ENCODE assay signal across 22 mouse cellular contexts in genomic region chr5:53314404-53315167, GRCm38 (mm10). TPM values are rescaled to one million over a fixed set of nuclear protein-coding genes. Genes with fewer than 3 reads are reported as not detected.
A peak's percentile ranks its signal among the peaks of the same experiment; 100 is the strongest.
DNase-seq lines count a peak whose midpoint lies in the region; ATAC-seq lines count a peak whose summit lies in the region.
"Had no signal": no experiment of that assay in that cellular context is flagged by ENCODE, and none has a peak within 500 bp of the region (broad histone marks: within the 10 kb centered on the region; RNA-seq: fewer than 3 reads in every experiment).

No protein-coding gene starts in this region.

- H3K27ac ChIP-seq in heart, embryonic 10.5 days = no peak overlapping the region
- H3K27ac ChIP-seq in hindbrain, embryonic 14.5 days = no peak overlapping the region
- H3K27ac ChIP-seq: embryonic facial prominence, embryonic 13.5 days; heart, embryonic 13.5 days; hindbrain, embryonic 12.5 days; limb, embryonic 13.5 days; liver, embryonic 15.5 days; macrophage; midbrain, embryonic 15.5 days; neural tube, embryonic 13.5 days had no signal

- ATAC-seq in hindbrain, embryonic 14.5 days (ENCODE audit: low FRiP score) = no peak
- ATAC-seq: forebrain, postnatal 0 days; midbrain, embryonic 15.5 days had no signal

- intact Hi-C loops in heart, postnatal 36 days (cut with DNase I) = no loop called here

- no peaks in the 10 kb centered on the region; the same call in 1 of the 2 replicates for H3K4me1 ChIP-seq in heart, embryonic 10.5 days
- no peaks in the 10 kb centered on the region for H3K4me1 ChIP-seq in hindbrain, embryonic 14.5 days (replicated peaks; ENCODE audit: control insufficient read depth, insufficient read depth, low read length)
- H3K4me1 ChIP-seq: heart, embryonic 13.5 days; hindbrain, embryonic 12.5 days; liver, embryonic 15.5 days; midbrain, embryonic 15.5 days; neural tube, embryonic 13.5 days had no signal

- no peaks in the 10 kb centered on the region for H3K36me3 ChIP-seq in heart, embryonic 10.5 days
- H3K36me3 ChIP-seq in hindbrain, embryonic 14.5 days (replicated peaks; ENCODE audit: control insufficient read depth, insufficient read depth) = no peaks in the 10 kb centered on the region
- H3K36me3 ChIP-seq: embryonic facial prominence, embryonic 13.5 days; heart, embryonic 13.5 days; hindbrain, embryonic 12.5 days; limb, embryonic 13.5 days; liver, embryonic 15.5 days; midbrain, embryonic 15.5 days; neural tube, embryonic 13.5 days had no signal

- no peaks in the 10 kb centered on the region for H3K27me3 ChIP-seq in heart, embryonic 10.5 days (ENCODE audit: insufficient read depth, poor library complexity, severe bottlenecking)
- H3K27me3 ChIP-seq in hindbrain, embryonic 14.5 days (ENCODE audit: control insufficient read depth, insufficient read depth, low read length) = no peaks in the 10 kb centered on the region
- H3K27me3 ChIP-seq: CH12.LX; embryonic facial prominence, embryonic 13.5 days; hindbrain, embryonic 12.5 days; limb, embryonic 13.5 days; liver, embryonic 15.5 days; midbrain, embryonic 15.5 days; neural tube, embryonic 13.5 days had no signal

- peak; percentile 98 for DNase-seq in heart, adult 11 months
- DNase-seq in heart, embryonic 10.5 days (ENCODE audit: low spot score) = no peak
- DNase-seq in urinary bladder, postnatal 14 days (ENCODE audit: low spot score) = peak; percentile 11
- DNase-seq in urinary bladder, postnatal 25 days (ENCODE audit: low spot score) = no peak
- peak; percentile 26 to 39 for DNase-seq in heart, postnatal 36 days
- no peak for DNase-seq in hindbrain, embryonic 14.5 days (ENCODE audit: low spot score)
- DNase-seq in adrenal gland, postnatal 14 days = no peak
- no peak for DNase-seq in adrenal gland, postnatal 10 days
- DNase-seq: adrenal gland, adult 2 months; cerebellum, adult 11 months; forebrain, postnatal 0 days; right cerebral cortex, postnatal 4 days; thymus, postnatal 36 days had no signal

- no peak overlapping the region for H3K9ac ChIP-seq in hindbrain, embryonic 14.5 days
- H3K9ac ChIP-seq: embryonic facial prominence, embryonic 13.5 days; forebrain, postnatal 0 days; heart, embryonic 13.5 days; hindbrain, embryonic 12.5 days; limb, embryonic 13.5 days; liver, embryonic 15.5 days; midbrain, embryonic 15.5 days; neural tube, embryonic 13.5 days had no signal

- no peak overlapping the region for H3K4me3 ChIP-seq in heart, embryonic 10.5 days
- no peak overlapping the region for H3K4me3 ChIP-seq in hindbrain, embryonic 14.5 days (replicated peaks; ENCODE audit: low read length)
- H3K4me3 ChIP-seq: embryonic facial prominence, embryonic 13.5 days; heart, embryonic 13.5 days; hindbrain, embryonic 12.5 days; limb, embryonic 13.5 days; liver, embryonic 15.5 days; midbrain, embryonic 15.5 days; neural tube, embryonic 13.5 days had no signal

- H3K9me3 ChIP-seq in heart, embryonic 10.5 days = no peaks in the 10 kb centered on the region
- no peaks in the 10 kb centered on the region for H3K9me3 ChIP-seq in hindbrain, embryonic 14.5 days (ENCODE audit: control insufficient read depth, low read length)
- H3K9me3 ChIP-seq: embryonic facial prominence, embryonic 13.5 days; heart, embryonic 13.5 days; hindbrain, embryonic 12.5 days; limb, embryonic 13.5 days; liver, embryonic 15.5 days; midbrain, embryonic 15.5 days; neural tube, embryonic 13.5 days had no signal

- WGBS in heart, embryonic 10.5 days = 81% methylated on average over 13 of the region's 13 CpGs
- WGBS in hindbrain, embryonic 14.5 days = 80% methylated on average over 13 of the region's 13 CpGs

- no peak overlapping the region for H3K4me2 ChIP-seq in hindbrain, embryonic 14.5 days (replicated peaks)
- H3K4me2 ChIP-seq: embryonic facial prominence, embryonic 13.5 days; heart, embryonic 13.5 days; hindbrain, embryonic 12.5 days; limb, embryonic 13.5 days; liver, embryonic 15.5 days; midbrain, embryonic 15.5 days; neural tube, embryonic 13.5 days had no signal

RNA-seq across cellular contexts. Expression of gene Smim20, which starts 47.7 kb away (rescaled TPM):
- polyA plus RNA-seq in heart, embryonic 10.5 days (2016; fragmentation: Nextera tagmentation; extraction: Ambion mirVana) = 104 and 164 TPM in 2 replicates
- total RNA-seq in heart, postnatal 36 days (2021) = 100 to 1,000 TPM in 1 of 2 experiments, 10 to 100 TPM in 1; 95.9 to 107 TPM
- 78.6 and 82.0 TPM in 2 replicates for polyA plus RNA-seq in hindbrain, embryonic 14.5 days (2014; fragmentation: Nextera tagmentation; extraction: Ambion mirVana)
- 63.7 and 65.9 TPM in 2 replicates for total RNA-seq in adrenal gland, postnatal 14 days (2021)
- total RNA-seq in adrenal gland, postnatal 10 days (2021) = 10 to 100 TPM; 63.1 to 83.1 TPM

Comparison
In these comparisons a context has a peak if more than half of its experiments do, and no peak if none do; other contexts are left out.
1. DNase-seq: peak in heart, adult 11 months (single experiment), urinary bladder, postnatal 14 days (single experiment) and heart, postnatal 36 days (2 of 2); none in heart, embryonic 10.5 days (single experiment), urinary bladder, postnatal 25 days (single experiment), hindbrain, embryonic 14.5 days (single experiment), adrenal gland, postnatal 14 days (single experiment) and adrenal gland, postnatal 10 days (single experiment).